Mouse (Mus musculus) intestine, embryonic 14.5 days (tissue): ENCODE results near the gene Ascc2. TPM values are rescaled to one million over a fixed set of nuclear protein-coding genes. Genes with fewer than 3 reads are reported as not detected.

Experiments
- ATAC-seq: fragments of 200-750 bp; cut with Nextera tagmentation; replicated peaks from 2 replicates; pipeline ENCODE4 v1.8.0; 2017; ENCODE audit warnings: low read depth, moderate number of reproducible peaks, moderate TSS enrichment, moderate library complexity; ENCODE audit not compliant: low FRiP score, low TSS enrichment
- DNase-seq: peaks from one replicate; pipeline ENCODE4 v3.0.0-alpha.2; 2018; ENCODE audit warnings: low spot score
- H3K27ac ChIP-seq: fragments of 300-500 bp; sonication (generic); 2 replicates; pipeline ENCODE4 v1.5.1; 2014; ENCODE audit warnings: low read depth, mild to moderate bottlenecking, control low read depth
- H3K27me3 ChIP-seq: fragments of 300-500 bp; sonication (generic); replicated peaks from 2 replicates; pipeline ENCODE4 v1.6.1; 2014; ENCODE audit warnings: low read length, control low read depth; ENCODE audit not compliant: control insufficient read depth, insufficient read depth
- H3K36me3 ChIP-seq: fragments of 300-500 bp; sonication (generic); 2 replicates; pipeline ENCODE4 v1.6.1; 2014; ENCODE audit warnings: low read length, control low read depth; ENCODE audit not compliant: control insufficient read depth, insufficient read depth
- H3K4me1 ChIP-seq: fragments of 300-500 bp; sonication (generic); replicated peaks from 2 replicates; pipeline ENCODE4 v1.6.1; 2014; ENCODE audit warnings: low read length, control low read depth, mixed read lengths; ENCODE audit not compliant: control insufficient read depth, insufficient read depth
- H3K4me2 ChIP-seq: fragments of 300-500 bp; sonication (generic); 2 replicates; pipeline ENCODE4 v1.6.1; 2014; ENCODE audit warnings: low read length
- H3K4me3 ChIP-seq: fragments of 300-500 bp; sonication (generic); 2 replicates; pipeline ENCODE4 v1.5.1; 2014; ENCODE audit warnings: low read depth, low read length, control low read depth, mixed read lengths
- H3K9ac ChIP-seq: fragments of 300-500 bp; sonication (generic); 2 replicates; pipeline ENCODE4 v1.6.1; 2014; ENCODE audit warnings: mild to moderate bottlenecking, low read length
- H3K9me3 ChIP-seq: fragments of 300-500 bp; sonication (generic); 2 replicates; pipeline ENCODE4 v1.6.1; 2016; ENCODE audit warnings: low read length, control low read depth; ENCODE audit not compliant: control insufficient read depth
- WGBS: fragments of 180-500 bp; shearing (Covaris S2); extraction: QIAGEN DNeasy Blood & Tissue Kit; methylation state at CpG from one replicate; pipeline ENCODE4 v1.1.7; 2014; 5-methylcytosine and 5-hydroxymethylcytosine counted together
- polyA plus RNA-seq: library from polyadenylated mRNA; unstranded; fragments of >200 nt; fragmentation: Nextera tagmentation; extraction: Ambion mirVana; gene quantifications from 2 replicates; pipeline ENCODE4 v1.2.1, GENCODE M21; 2014

Gene Ascc2
- polyA plus RNA-seq, 1 experiment from 2014 or later, result 36.6 TPM

DNA sequence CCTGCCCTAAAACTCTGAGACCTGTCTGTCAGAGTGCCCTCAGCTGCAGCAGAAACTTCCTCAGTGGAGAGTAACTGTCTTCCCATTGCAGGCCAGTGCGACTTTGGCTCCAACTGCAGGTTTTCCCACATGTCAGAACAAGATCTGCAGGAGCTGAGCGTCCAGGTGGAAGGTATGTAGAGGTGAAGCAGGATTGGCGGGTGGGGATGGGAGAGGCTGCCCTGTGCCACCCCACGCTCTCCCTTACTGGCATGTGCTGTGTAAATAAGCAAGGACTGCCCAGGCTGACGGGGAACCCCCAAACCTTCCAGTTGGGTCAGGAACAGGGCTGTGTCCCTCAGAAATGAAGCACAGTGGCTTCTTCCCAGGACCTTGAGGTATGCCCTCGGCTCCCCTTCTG lies 92.5 kb downstream of the Ascc2 start:
- H3K4me1 ChIP-seq, result no peaks in the 10 kb centered on the region
- ATAC-seq (no peak), DNase-seq (no peak)
- H3K27me3 ChIP-seq, result no peaks in the 10 kb centered on the region
- no peak overlapping the region for H3K9ac ChIP-seq
- no peak overlapping the region for H3K4me2 ChIP-seq
- no peaks in the 10 kb centered on the region for H3K9me3 ChIP-seq
- H3K27ac ChIP-seq, result no peak overlapping the region
- WGBS, result 73% methylated on average over 6 of the region's 6 CpGs
- no peak overlapping the region for H3K4me3 ChIP-seq
- 0 out of 2 replicates have a peak, but pooled peaks cover 7% of the 10 kb centered on the region for H3K36me3 ChIP-seq

- Histone ChIP-seq H3K9ac (no peak overlapping the region), H3K4me2 (no peak overlapping the region), H3K4me1 (no peaks in the 10 kb centered on the region), H3K27ac (no peak overlapping the region), H3K36me3 (no peaks in the 10 kb centered on the region), H3K4me3 (no peak overlapping the region), H3K9me3 (no peaks in the 10 kb centered on the region), H3K27me3 (no peaks in the 10 kb centered on the region)
- no peak for ATAC-seq
- no peak for DNase-seq
- WGBS, result 67% methylated on average over 5 of the region's 5 CpGs
These were observed 93.4 kb downstream of the Ascc2 start for GRCm38 (mm10) chr11:4730913-4731312.

- no peak overlapping the region for H3K9ac ChIP-seq
- H3K4me3 ChIP-seq, result no peak overlapping the region
- no peak for ATAC-seq
- H3K9me3 ChIP-seq, result no peaks in the 10 kb centered on the region
- no peaks in the 10 kb centered on the region for H3K36me3 ChIP-seq
- H3K27ac ChIP-seq, result no peak overlapping the region
- no peak for DNase-seq
- 82% methylated on average over 7 of the region's 7 CpGs for WGBS
- H3K27me3 ChIP-seq, result no peaks in the 10 kb centered on the region
- no peak overlapping the region for H3K4me2 ChIP-seq
- H3K4me1 ChIP-seq, result no peaks in the 10 kb centered on the region
These were observed 94.2 kb downstream of the Ascc2 start for GRCm38 (mm10) chr11:4731781-4732180.

DNA sequence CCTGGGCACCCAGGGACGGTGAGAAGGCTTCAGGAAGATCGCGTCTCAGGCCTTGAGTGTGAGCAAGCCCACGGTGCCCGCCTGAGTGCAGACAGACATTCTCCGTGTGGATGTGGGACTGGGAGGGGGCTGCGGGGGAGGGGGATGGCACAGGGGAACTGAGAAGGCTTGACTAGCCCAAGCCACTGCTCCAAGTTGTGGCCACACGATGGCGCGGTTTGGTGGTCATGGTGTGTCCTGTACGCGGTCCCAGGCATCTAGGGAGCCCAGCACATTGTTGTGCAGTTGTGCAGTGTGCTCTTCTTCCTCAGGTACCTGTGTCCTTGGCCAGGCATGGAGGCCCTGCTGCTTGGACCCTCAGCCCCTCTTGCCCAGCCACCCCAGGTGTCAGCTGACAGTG lies 96.6 kb downstream of the Ascc2 start:
- Histone ChIP-seq H3K27me3 (no peaks in the 10 kb centered on the region), H3K36me3 (no peaks in the 10 kb centered on the region; the same call in 1 of the 2 replicates), H3K9ac (no peak overlapping the region), H3K27ac (no peak overlapping the region), H3K4me2 (no peak overlapping the region), H3K9me3 (no peaks in the 10 kb centered on the region), H3K4me1 (no peaks in the 10 kb centered on the region), H3K4me3 (no peak overlapping the region)
- no peak for ATAC-seq
- DNase-seq, result no peak
- WGBS, result 38% methylated on average over 12 of the region's 12 CpGs

Other genes starting within 250 kb of the Ascc2 start
- gene Hormad2, start 196.6 kb upstream of the Ascc2 start, polyA plus RNA-seq, result 0.17 and 0.34 TPM in 2 replicates
- gene Mtmr3, start 42.9 kb upstream of the Ascc2 start, polyA plus RNA-seq, result 25.9 and 27.1 TPM in 2 replicates
- gene Gm11032, start 17.7 kb upstream of the Ascc2 start, polyA plus RNA-seq, result not detected in 2 replicates
- 954 and 1,060 TPM in 2 replicates for gene Uqcr10, start 66.6 kb downstream of the Ascc2 start, polyA plus RNA-seq
- 59.4 and 63.8 TPM in 2 replicates for gene Zmat5, start 66.9 kb downstream of the Ascc2 start, polyA plus RNA-seq
- 0.15 and 0.16 TPM in 2 replicates for gene Cabp7, start 109.0 kb downstream of the Ascc2 start, polyA plus RNA-seq
- 42.0 and 43.6 TPM in 2 replicates for gene Nf2, start 211.8 kb downstream of the Ascc2 start, polyA plus RNA-seq
- 85.2 and 85.3 TPM in 2 replicates for gene Nipsnap1, start 236.2 kb downstream of the Ascc2 start, polyA plus RNA-seq